Mouse (Mus musculus): Measurements from ENCODE around the gene Il17rb.
A peak's percentile ranks its signal among the peaks of the same experiment; 100 is the strongest.

Gene Il17rb

GRCm38 (mm10) chr14:30008733-30009575 is at the start of gene Il17rb, which contains the start of gene Chdh:
Gene Il17rb (minus strand): TSS chr14:30008896.
Gene Chdh (plus strand): TSS chr14:30009023.
- DNase-seq = peak; percentile 78 to 80

GRCm38 (mm10) chr14:30056031-30056766 is 47.5 kb upstream of the Il17rb start:
- DNase-seq = peak; percentile 94 to 97

- no peak for DNase-seq
Observed at GRCm38 (mm10) chr14:30054922-30055321, 46.2 kb upstream of the Il17rb start.

GRCm38 (mm10) chr14:30050280-30050679 is 41.6 kb upstream of the Il17rb start:
- DNase-seq = no peak

- DNase-seq = no peak
Observed at GRCm38 (mm10) chr14:30048049-30048448, 39.4 kb upstream of the Il17rb start.

- DNase-seq = no peak
Observed at GRCm38 (mm10) chr14:30046976-30047375, 38.3 kb upstream of the Il17rb start.

- DNase-seq = no peak
Observed at GRCm38 (mm10) chr14:30045704-30046220, 37.1 kb upstream of the Il17rb start.

- DNase-seq = no peak
Observed at GRCm38 (mm10) chr14:30045239-30045638, 36.5 kb upstream of the Il17rb start.

GRCm38 (mm10) chr14:30043356-30043940 is 34.8 kb upstream of the Il17rb start:
- DNase-seq = no peak

GRCm38 (mm10) chr14:30041836-30042235 is 33.1 kb upstream of the Il17rb start:
- no peak for DNase-seq

GRCm38 (mm10) chr14:30039413-30039812 is 30.7 kb upstream of the Il17rb start:
- no peak for DNase-seq

- peak; percentile 60 to 62 for DNase-seq
Observed at GRCm38 (mm10) chr14:30038431-30038830, 29.7 kb upstream of the Il17rb start.

- no peak for DNase-seq
Observed at GRCm38 (mm10) chr14:30033405-30033804, 24.7 kb upstream of the Il17rb start.

GRCm38 (mm10) chr14:30027378-30027777 is 18.7 kb upstream of the Il17rb start:
- DNase-seq = peak; percentile 57 to 69

- DNase-seq = no peak
Observed at GRCm38 (mm10) chr14:30024387-30024786, 15.7 kb upstream of the Il17rb start.

GRCm38 (mm10) chr14:30022471-30022870 is 13.8 kb upstream of the Il17rb start:
- no peak for DNase-seq

GRCm38 (mm10) chr14:30019792-30020575 is 11.3 kb upstream of the Il17rb start:
- no peak for DNase-seq

- DNase-seq = no peak
Observed at GRCm38 (mm10) chr14:30019375-30019774, 10.7 kb upstream of the Il17rb start.

GRCm38 (mm10) chr14:30018846-30019245 is 10.2 kb upstream of the Il17rb start:
- DNase-seq = no peak

- no peak for DNase-seq
Observed at GRCm38 (mm10) chr14:30018463-30018801, 9.7 kb upstream of the Il17rb start.

- no peak for DNase-seq
Observed at GRCm38 (mm10) chr14:30017794-30018462, 9.2 kb upstream of the Il17rb start.

- no peak for DNase-seq
Observed at GRCm38 (mm10) chr14:30016666-30017065, 8.0 kb upstream of the Il17rb start.

Measured in cerebellum, postnatal 10 days (tissue).